Mouse (Mus musculus): ENCODE data around the gene 1700109H08Rik.
"Not testable (repeated sequence)": the region's sequence is repeated elsewhere in the genome, so short reads cannot be mapped to it uniquely, and the experiment has no call there.

The 1700109H08Rik gene

DNA sequence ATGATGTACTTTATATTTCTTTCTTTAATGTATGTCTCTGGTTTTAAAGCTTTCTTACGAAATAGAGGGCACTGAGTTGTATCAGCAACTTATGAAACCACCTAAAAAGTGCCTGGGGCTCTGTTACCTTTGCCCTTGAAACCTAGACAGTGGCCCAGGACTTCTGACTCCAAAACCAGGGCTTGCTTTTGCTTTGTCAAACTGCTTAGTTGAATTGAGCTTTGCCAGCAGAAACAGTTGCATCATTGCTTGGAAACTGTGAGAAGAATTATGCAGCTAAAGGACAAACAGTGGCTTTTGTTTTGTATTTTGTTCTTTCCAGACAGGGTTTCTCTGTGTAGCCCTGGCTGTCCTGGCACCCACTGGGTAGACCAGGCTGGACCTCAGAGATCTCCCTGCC is 28.9 kb downstream of the 1700109H08Rik start:
- DNase-seq = no peak

DNA sequence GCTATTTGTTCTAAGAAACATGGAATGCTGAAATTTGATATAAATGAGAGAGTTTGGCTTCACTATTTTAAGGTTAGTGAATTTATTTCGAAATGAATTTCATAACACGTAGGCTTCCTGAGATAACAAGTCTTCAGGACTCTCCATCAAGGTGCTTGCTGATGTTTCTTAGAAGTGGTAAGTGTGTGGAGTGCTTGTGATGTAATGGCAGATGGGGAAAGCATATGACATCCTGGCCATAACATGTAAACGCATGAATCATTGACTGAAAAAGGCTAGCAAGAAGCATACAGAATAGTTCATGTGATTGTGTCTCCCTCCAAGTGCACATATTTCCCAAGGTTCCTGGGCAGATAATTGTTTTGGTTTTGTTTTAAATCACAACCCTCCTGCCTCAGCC is 29.4 kb downstream of the 1700109H08Rik start:
- DNase-seq = no peak

DNA sequence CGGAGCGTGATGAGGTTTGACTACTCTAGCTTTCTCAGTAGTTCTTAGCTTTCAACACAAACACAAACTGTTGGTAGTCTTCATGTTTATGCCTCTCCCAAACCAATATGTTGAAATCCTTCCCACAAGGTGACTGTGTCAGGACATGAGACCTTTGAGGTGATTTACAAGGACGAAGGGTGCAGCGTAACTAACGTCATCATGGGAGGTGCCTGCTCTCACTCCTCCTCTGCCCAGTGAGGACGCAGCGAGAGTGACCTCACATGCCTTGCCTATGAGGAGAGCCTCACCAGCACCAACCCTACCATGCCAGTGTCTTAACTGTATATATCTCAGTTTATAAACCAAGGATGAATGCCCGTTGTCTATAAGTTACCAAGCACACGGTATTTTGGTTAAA is 35.7 kb downstream of the 1700109H08Rik start:
- no peak for DNase-seq

DNA sequence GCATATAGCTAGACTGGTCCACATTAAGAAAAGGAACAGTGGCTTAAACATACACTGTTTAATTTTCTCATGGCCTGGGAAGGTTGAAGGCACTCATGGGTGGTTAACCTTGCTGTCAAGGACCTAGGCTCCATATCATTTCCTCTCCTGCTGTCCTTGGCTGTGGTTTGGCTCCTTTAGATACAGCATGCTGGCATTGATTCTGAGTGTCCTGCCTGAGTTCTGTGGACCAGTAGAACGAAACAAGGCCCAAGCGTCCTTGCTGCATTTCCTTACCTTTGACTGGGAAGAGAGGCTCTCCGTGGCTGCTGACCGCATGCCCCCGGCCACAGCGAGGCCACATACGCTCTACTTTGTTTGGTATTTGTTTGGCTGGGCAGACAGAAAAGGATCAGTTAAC is 37.9 kb downstream of the 1700109H08Rik start:
- DNase-seq = no peak

DNA sequence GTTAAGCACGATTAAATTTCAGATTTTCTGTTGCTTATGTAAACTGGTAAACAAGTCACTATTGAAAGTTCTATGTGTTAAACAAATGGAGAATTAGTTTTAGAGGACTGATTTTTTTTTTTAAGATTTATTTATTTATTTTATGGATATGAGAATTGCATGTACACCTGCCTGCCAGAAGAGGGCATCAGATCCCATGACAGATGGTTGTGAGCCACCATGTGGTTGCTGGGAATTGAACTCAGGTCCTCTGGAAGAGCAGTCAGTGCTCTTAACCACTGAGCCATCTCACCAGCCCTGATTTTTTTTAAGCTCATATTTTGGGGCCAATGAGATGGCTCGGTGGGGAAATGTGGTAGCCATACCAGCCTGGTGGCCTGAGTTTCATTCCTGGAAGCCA is 40.5 kb downstream of the 1700109H08Rik start:
- DNase-seq = not testable (repeated sequence)

DNA sequence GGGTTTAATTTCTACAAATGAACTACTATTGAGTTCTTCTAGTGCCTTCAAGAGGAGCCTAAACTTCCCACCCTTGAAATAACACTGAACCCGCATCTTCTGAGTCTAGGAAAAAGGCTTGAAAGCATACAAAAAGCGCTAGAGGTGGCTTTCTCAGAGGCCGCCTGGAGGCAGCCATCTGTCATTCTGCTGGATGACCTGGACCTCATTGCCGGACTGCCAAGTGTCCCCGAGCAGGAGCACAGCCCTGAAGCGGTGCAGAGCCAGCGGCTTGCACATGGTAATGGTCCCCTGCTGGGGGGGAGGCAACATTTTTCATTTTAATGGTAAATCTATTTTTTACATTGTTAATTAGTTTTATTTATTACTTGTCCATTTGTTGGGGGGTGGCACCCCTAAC is 49.1 kb downstream of the 1700109H08Rik start:
- DNase-seq = no peak

DNA sequence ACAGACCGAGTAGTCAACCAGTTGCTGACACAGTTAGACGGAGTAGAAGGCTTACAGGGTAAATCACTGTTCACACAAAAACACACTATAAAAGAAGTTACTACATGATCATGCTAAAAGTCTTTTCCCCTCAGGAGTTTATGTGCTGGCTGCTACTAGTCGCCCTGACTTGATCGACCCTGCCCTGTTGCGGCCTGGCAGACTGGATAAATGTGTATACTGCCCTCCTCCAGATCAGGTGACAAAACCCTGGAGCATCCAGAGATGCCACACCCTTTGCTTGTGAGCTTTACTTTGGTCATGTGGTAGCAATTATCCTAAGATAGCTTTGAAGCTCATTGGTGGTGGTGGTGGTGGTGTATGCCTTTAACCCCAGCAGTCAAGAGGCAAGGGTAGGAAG is 58.7 kb downstream of the 1700109H08Rik start:
- no peak for DNase-seq

DNA sequence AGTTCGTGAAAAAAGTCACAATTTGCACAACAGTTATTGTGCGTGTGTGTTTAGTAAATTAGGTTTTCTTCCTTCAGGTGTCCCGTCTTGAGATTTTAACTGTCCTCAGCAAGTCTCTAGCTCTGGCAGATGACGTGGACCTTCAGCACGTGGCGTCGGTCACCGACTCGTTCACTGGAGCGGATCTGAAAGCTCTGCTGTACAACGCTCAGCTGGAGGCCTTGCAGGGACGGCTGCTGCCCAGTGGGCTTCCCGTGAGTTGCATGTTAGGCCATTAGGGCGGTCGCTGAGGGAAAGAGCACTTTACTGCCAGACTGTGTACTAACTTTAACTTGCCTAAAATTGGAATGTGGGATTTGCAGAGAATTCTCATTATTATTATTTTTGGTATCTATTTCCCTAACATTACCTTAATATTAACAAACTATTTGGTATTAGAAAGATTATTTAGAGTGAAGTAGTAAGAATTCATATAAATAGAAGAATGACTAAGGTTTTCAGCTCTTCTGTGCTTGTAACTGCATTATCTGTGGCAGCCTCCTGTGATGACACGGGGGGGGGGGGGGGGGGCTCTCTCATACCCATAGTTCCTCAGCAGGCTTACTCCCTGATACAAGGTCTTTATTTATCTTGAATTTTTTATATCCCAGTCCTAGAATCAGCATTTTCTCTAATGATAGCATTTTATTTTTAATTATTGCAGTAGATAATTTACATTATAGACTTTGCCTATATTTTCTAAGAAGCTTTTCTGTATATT is 60.3 kb downstream of the 1700109H08Rik start:
- no peak for DNase-seq

DNA sequence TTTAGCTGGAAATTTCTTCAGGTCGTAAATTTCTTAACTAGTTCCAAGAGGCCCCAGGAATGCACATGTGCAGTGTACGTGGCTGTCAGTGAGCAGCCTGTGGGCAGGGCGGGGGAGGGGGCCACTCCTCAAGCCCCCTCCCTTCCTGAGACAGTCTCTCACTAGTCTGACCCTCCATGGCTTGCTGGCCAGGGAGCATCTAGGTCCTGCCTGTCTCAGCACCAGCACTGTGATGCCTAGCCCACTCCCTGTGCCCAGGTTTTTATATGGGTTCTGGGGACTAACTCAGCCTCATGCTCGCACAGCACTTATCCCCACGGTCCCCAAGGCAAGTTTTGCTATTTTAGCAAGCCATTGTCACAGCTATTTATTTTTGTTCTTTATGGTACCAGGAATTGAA is 60.9 kb downstream of the 1700109H08Rik start:
- DNase-seq = no peak

DNA sequence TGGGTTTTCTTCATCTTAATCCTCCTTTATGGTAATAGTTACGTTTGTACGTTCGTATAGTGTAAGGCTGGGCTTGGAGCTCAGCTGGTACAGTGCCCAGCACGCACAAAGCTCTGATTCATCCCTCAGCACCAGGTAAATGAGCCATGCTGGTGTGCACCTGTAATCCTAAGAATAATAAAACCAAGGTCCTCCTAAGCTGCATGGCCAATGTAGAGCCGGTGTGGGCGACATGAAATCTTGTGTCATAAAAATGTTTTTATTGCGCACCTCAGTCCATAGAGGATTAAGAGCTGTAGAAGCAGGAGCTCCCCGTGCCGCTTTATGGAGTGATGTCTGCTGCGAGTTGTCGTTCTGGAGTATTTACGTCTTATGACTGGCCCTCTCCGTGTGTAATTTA is 61.9 kb downstream of the 1700109H08Rik start:
- DNase-seq = no peak

DNA sequence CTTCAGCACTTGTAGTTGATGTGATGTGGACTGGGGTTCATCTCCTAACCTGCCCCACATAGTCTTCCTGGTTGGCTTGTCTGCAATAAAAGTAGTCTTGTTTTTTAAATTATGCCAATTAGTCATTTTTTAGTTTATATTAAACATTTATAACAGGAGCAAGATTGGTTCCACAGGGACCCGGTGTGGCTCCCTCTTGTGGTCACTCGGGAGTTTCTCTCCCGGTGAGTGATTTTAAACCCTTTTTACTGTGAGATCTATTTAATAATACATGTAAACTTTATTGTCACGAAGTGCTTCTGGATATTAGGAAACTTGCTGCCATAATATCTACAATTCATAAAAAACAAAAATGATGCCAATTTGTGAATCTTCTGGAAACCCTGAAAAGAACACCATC is 62.6 kb downstream of the 1700109H08Rik start:
- no peak for DNase-seq
